8 mouse cellular contexts compared by ENCODE assay signal in the genomic region with DNA sequence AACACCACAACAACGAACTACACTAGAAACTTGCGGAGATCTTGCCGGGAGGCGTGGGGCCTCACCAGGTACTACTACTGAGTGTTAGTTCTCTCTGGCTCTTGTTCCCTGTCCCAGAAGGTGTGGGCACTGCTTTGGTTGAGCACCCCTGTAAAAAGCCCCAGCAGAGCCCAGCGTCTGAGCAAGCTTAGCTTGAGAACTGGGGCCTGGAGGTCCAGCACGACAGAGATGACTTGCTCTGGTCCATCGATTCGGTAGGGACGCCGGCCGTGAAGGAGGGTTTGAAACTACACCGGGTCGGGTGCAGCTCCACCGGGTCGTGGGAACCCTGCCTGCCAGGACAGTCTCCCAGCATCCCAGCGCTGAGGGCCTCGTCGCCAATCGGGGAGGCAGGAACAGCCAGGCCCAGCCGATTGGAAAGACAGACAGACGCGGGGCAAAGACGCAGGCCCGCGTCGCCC. TPM values are rescaled to one million over a fixed set of nuclear protein-coding genes. Genes with fewer than 3 reads are reported as not detected.
DNase-seq lines count a peak whose midpoint lies in the region; ATAC-seq and TF ChIP-seq lines count a peak whose summit lies in the region.

No protein-coding gene starts in this region.

- H3K36me3 ChIP-seq in lung, embryonic 14.5 days (ENCODE audit: insufficient read depth), result no peaks in the 10 kb centered on the region
- no peaks in the 10 kb centered on the region for H3K36me3 ChIP-seq in embryonic facial prominence, embryonic 15.5 days
- no peaks in the 10 kb centered on the region for H3K36me3 ChIP-seq in intestine, embryonic 14.5 days (ENCODE audit: control insufficient read depth, insufficient read depth, low read length)

- peak overlapping the region; percentile 90 for H3K27ac ChIP-seq in lung, embryonic 14.5 days (ENCODE audit: low read depth)
- peak overlapping the region; percentile 92 for H3K27ac ChIP-seq in embryonic facial prominence, embryonic 15.5 days (replicated peaks)
- peak overlapping the region; percentile 88 for H3K27ac ChIP-seq in intestine, embryonic 14.5 days (ENCODE audit: low read depth)

- H3K9me3 ChIP-seq in lung, embryonic 14.5 days (ENCODE audit: low read depth, low read length), result no peaks in the 10 kb centered on the region
- H3K9me3 ChIP-seq in embryonic facial prominence, embryonic 15.5 days (replicated peaks), result no peaks in the 10 kb centered on the region
- no peaks in the 10 kb centered on the region for H3K9me3 ChIP-seq in intestine, embryonic 14.5 days (ENCODE audit: control insufficient read depth, low read length)

- H3K4me1 ChIP-seq in lung, embryonic 14.5 days (ENCODE audit: insufficient read depth), result peaks cover 34% of the 10 kb centered on the region
- H3K4me1 ChIP-seq in embryonic facial prominence, embryonic 15.5 days, result peaks cover 67% of the 10 kb centered on the region
- peaks cover 49% of the 10 kb centered on the region for H3K4me1 ChIP-seq in intestine, embryonic 14.5 days (replicated peaks; ENCODE audit: control insufficient read depth, insufficient read depth, low read length)

- H3K4me2 ChIP-seq in lung, embryonic 14.5 days, result peak overlapping the region; percentile 63
- peak overlapping the region; percentile 81 for H3K4me2 ChIP-seq in embryonic facial prominence, embryonic 15.5 days (replicated peaks)
- H3K4me2 ChIP-seq in intestine, embryonic 14.5 days (ENCODE audit: low read length), result peak overlapping the region; percentile 63

- TF ChIP-seq CTCF in lung, embryonic 14.5 days (IDR thresholded peaks at IDR 0.05; ENCODE audit: low read depth), result no peak

- ATAC-seq in lung, embryonic 14.5 days (ENCODE audit: insufficient read depth), result peak; percentile 5
- 0 out of 2 replicates have a peak, but pooled peaks have one; percentile 0 for ATAC-seq in embryonic facial prominence, embryonic 15.5 days (ENCODE audit: insufficient number of reproducible peaks, low FRiP score, low TSS enrichment, low read depth)
- peak; percentile 1; the same call in 1 of the 2 replicates for ATAC-seq in intestine, embryonic 14.5 days (replicated peaks; ENCODE audit: low FRiP score, low TSS enrichment, low read depth)

- under 1% methylated on average over 26 of the region's 26 CpGs for WGBS in lung, embryonic 14.5 days
- WGBS in embryonic facial prominence, embryonic 15.5 days, result under 1% methylated on average over 26 of the region's 26 CpGs
- WGBS in intestine, embryonic 14.5 days, result 0% methylated on average over 26 of the region's 26 CpGs

- no peaks in the 10 kb centered on the region for H3K27me3 ChIP-seq in lung, embryonic 14.5 days (ENCODE audit: insufficient read depth, low read length)
- H3K27me3 ChIP-seq in embryonic facial prominence, embryonic 15.5 days, result no peaks in the 10 kb centered on the region
- H3K27me3 ChIP-seq in intestine, embryonic 14.5 days (replicated peaks; ENCODE audit: control insufficient read depth, insufficient read depth, low read length), result no peaks in the 10 kb centered on the region

- H3K4me3 ChIP-seq in lung, embryonic 14.5 days (ENCODE audit: low read depth, low read length), result peak overlapping the region; percentile 79
- H3K4me3 ChIP-seq in embryonic facial prominence, embryonic 15.5 days (replicated peaks), result peak overlapping the region; percentile 72
- H3K4me3 ChIP-seq in intestine, embryonic 14.5 days (ENCODE audit: low read depth, low read length), result peak overlapping the region; percentile 72

- peak overlapping the region; percentile 87 for H3K9ac ChIP-seq in lung, embryonic 14.5 days
- H3K9ac ChIP-seq in embryonic facial prominence, embryonic 15.5 days, result peak overlapping the region; percentile 83
- H3K9ac ChIP-seq in intestine, embryonic 14.5 days (ENCODE audit: low read length), result peak overlapping the region; percentile 76

- no peak for DNase-seq in lung, embryonic 14.5 days
- no peak for DNase-seq in lung, postnatal 14 days
- peak; percentile 79 for DNase-seq in intestine, embryonic 14.5 days (ENCODE audit: low spot score)
- peak; percentile 40 for DNase-seq in lung, postnatal 36 days
- no peak for DNase-seq in Muller cell, postnatal 12 days (ENCODE audit: inconsistent ontology term)
- no peak for DNase-seq in frontal cortex, postnatal 10 days (ENCODE audit: low spot score in 2 of 2)
- DNase-seq in frontal cortex, postnatal 14 days (ENCODE audit: low spot score in 2 of 2), result no peak

RNA-seq across cellular contexts. Expression of a gene that starts 0.5 kb away (rescaled TPM):
- 149 and 156 TPM in 2 replicates for polyA plus RNA-seq in lung, embryonic 14.5 days (2014; fragmentation: Nextera tagmentation; extraction: Ambion mirVana)
- 157 and 161 TPM in 2 replicates for polyA plus RNA-seq in embryonic facial prominence, embryonic 15.5 days (2015; fragmentation: Nextera tagmentation; extraction: Ambion mirVana)
- polyA plus RNA-seq in intestine, embryonic 14.5 days (2014; fragmentation: Nextera tagmentation; extraction: Ambion mirVana), result 149 and 150 TPM in 2 replicates

RNA-seq across cellular contexts. Expression of a gene that starts 16.2 kb away (rescaled TPM):
- polyA plus RNA-seq in lung, embryonic 14.5 days (2014; fragmentation: Nextera tagmentation; extraction: Ambion mirVana), result 9.2 and 11.0 TPM in 2 replicates
- polyA plus RNA-seq in embryonic facial prominence, embryonic 15.5 days (2015; fragmentation: Nextera tagmentation; extraction: Ambion mirVana), result 16.3 and 16.7 TPM in 2 replicates
- polyA plus RNA-seq in intestine, embryonic 14.5 days (2014; fragmentation: Nextera tagmentation; extraction: Ambion mirVana), result 13.9 and 16.2 TPM in 2 replicates

RNA-seq across cellular contexts. Expression of a gene that starts 30.7 kb away (rescaled TPM):
- polyA plus RNA-seq in lung, embryonic 14.5 days (2014; fragmentation: Nextera tagmentation; extraction: Ambion mirVana), result 11.3 and 13.3 TPM in 2 replicates
- polyA plus RNA-seq in embryonic facial prominence, embryonic 15.5 days (2015; fragmentation: Nextera tagmentation; extraction: Ambion mirVana), result 10.7 and 12.7 TPM in 2 replicates
- 7.4 and 7.8 TPM in 2 replicates for polyA plus RNA-seq in intestine, embryonic 14.5 days (2014; fragmentation: Nextera tagmentation; extraction: Ambion mirVana)

RNA-seq across cellular contexts. Expression of a gene that starts 31.2 kb away (rescaled TPM):
- 25.6 and 27.8 TPM in 2 replicates for polyA plus RNA-seq in lung, embryonic 14.5 days (2014; fragmentation: Nextera tagmentation; extraction: Ambion mirVana)
- 33.3 and 35.8 TPM in 2 replicates for polyA plus RNA-seq in embryonic facial prominence, embryonic 15.5 days (2015; fragmentation: Nextera tagmentation; extraction: Ambion mirVana)
- polyA plus RNA-seq in intestine, embryonic 14.5 days (2014; fragmentation: Nextera tagmentation; extraction: Ambion mirVana), result 26.9 and 29.6 TPM in 2 replicates

RNA-seq across cellular contexts. Expression of a gene that starts 39.6 kb away (rescaled TPM):
- polyA plus RNA-seq in lung, embryonic 14.5 days (2014; fragmentation: Nextera tagmentation; extraction: Ambion mirVana), result 11.4 and 11.9 TPM in 2 replicates
- 9.4 and 11.2 TPM in 2 replicates for polyA plus RNA-seq in embryonic facial prominence, embryonic 15.5 days (2015; fragmentation: Nextera tagmentation; extraction: Ambion mirVana)
- polyA plus RNA-seq in intestine, embryonic 14.5 days (2014; fragmentation: Nextera tagmentation; extraction: Ambion mirVana), result 4.5 and 5.1 TPM in 2 replicates

Comparison
In these comparisons a context has a peak if more than half of its experiments do, and no peak if none do; other contexts are left out.
1. DNase-seq: peak in intestine, embryonic 14.5 days (single experiment) and lung, postnatal 36 days (single experiment); none in lung, embryonic 14.5 days (single experiment), lung, postnatal 14 days (single experiment), Muller cell, postnatal 12 days (single experiment), frontal cortex, postnatal 10 days (0 of 2) and frontal cortex, postnatal 14 days (0 of 2).
2. Peak in every context shown above with its lines, with median percentiles within 50 percentile points of each other: ATAC-seq, H3K27ac ChIP-seq, H3K4me2 ChIP-seq, H3K4me3 ChIP-seq and H3K9ac ChIP-seq.